Mouse (Mus musculus) kidney, embryonic 15.5 days (tissue): Measurements from ENCODE around the gene Olfr120. TPM values are rescaled to one million over a fixed set of nuclear protein-coding genes. Genes with fewer than 3 reads are reported as not detected.
"Not testable (repeated sequence)": the region's sequence is repeated elsewhere in the genome, so short reads cannot be mapped to it uniquely, and the experiment has no call there.

Experiments used
- ATAC-seq: fragments of 200-750 bp; cut with Nextera tagmentation; replicated peaks from 2 replicates; pipeline ENCODE4 v1.8.0; 2017; ENCODE audit warnings: moderate TSS enrichment; ENCODE audit not compliant: low FRiP score
- H3K27ac ChIP-seq: fragments of 300-500 bp; sonication (generic); 2 replicates; pipeline ENCODE4 v1.5.1; 2015; ENCODE audit warnings: mild to moderate bottlenecking, inconsistent platforms
- H3K27me3 ChIP-seq: fragments of 300-500 bp; sonication (generic); 2 replicates; pipeline ENCODE4 v1.6.1; 2015; ENCODE audit warnings: inconsistent platforms
- H3K36me3 ChIP-seq: fragments of 300-500 bp; sonication (generic); 2 replicates; pipeline ENCODE4 v1.6.1; 2015; ENCODE audit warnings: inconsistent platforms
- H3K4me1 ChIP-seq: fragments of 300-500 bp; sonication (generic); 2 replicates; pipeline ENCODE4 v1.6.1; 2015; ENCODE audit warnings: inconsistent platforms
- H3K4me2 ChIP-seq: fragments of 300-500 bp; sonication (generic); 2 replicates; pipeline ENCODE4 v1.6.1; 2015; ENCODE audit warnings: moderate library complexity, mild to moderate bottlenecking, inconsistent platforms
- H3K4me3 ChIP-seq: fragments of 300-500 bp; sonication (generic); replicated peaks from 2 replicates; pipeline ENCODE4 v1.5.1; 2015; ENCODE audit warnings: mild to moderate bottlenecking, inconsistent platforms
- H3K9ac ChIP-seq: fragments of 300-500 bp; sonication (generic); 2 replicates; pipeline ENCODE4 v1.6.1; 2015; ENCODE audit warnings: mild to moderate bottlenecking, inconsistent platforms
- H3K9me3 ChIP-seq: fragments of 300-500 bp; sonication (generic); replicated peaks from 2 replicates; pipeline ENCODE4 v1.6.1; 2016; ENCODE audit warnings: inconsistent platforms
- WGBS: fragments of 180-500 bp; shearing (Covaris S2); methylation state at CpG from one replicate; pipeline ENCODE4 v1.1.7; 2015; ENCODE audit warnings: mixed read lengths; 5-methylcytosine and 5-hydroxymethylcytosine counted together
- polyA plus RNA-seq: library from polyadenylated mRNA; unstranded; fragments of >200 nt; fragmentation: Nextera tagmentation; extraction: Ambion mirVana; gene quantifications from 2 replicates; pipeline ENCODE4 v1.2.1, GENCODE M21; 2015

Olfr120 gene
- polyA plus RNA-seq, result not detected in 2 replicates

DNA sequence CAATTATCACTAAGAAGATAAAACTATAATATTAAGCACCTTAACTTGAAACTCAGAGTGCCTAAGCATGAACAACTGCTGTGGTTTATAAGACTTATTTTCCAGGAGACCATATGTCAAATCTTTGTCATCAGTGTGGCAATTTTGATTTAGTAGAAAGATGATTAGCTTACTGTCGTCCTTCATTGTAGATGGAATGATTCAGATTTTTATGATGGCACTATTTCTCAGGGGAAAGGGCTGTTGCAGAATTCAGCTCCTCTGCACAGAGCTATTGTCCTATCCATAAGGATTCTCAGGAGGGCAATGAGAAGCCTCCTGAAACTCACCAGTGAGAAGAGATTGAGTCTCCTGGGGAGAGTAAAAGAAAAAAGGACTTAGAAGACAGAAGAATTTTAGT lies at the start of gene Olfr120:
Olfr120 (plus strand) TSS at position 301 of the 400 bp plus-strand sequence.
- no peaks in the 10 kb centered on the region for H3K36me3 ChIP-seq
- H3K9ac ChIP-seq, result no peak within 1 kb of the TSS
- H3K4me2 ChIP-seq, result no peak within 1 kb of the TSS
- ATAC-seq, result no peak
- no peaks in the 10 kb centered on the region for H3K4me1 ChIP-seq
- 75% methylated on average over 1 of the region's 1 CpGs for WGBS
- H3K27me3 ChIP-seq, result no peaks in the 10 kb centered on the region
- no peak within 1 kb of the TSS for H3K4me3 ChIP-seq
- H3K27ac ChIP-seq, result no peak within 1 kb of the TSS
- H3K9me3 ChIP-seq, result no peaks in the 10 kb centered on the region

DNA sequence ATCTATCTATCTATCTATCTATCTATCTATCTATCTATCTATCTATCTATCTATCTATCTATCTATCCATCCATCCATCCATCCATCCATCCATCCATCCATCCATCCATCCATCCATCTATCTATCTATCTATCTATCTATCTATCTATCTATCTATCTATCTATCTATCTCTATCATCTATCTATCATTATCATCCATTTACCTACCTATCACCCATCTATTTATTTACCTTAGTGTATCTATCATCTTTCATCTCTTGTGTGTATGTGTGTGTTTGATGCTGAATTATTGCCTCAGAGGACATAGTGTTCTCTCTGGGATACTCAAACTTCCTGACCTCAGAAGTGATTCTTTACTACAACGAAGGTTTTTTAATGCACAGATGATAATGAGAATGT lies 25.3 kb upstream of the Olfr120 start, which contains the start of gene Olfr119:
Olfr119 (plus strand) TSS at position 301 of the 400 bp plus-strand sequence.
- not testable (repeated sequence) for H3K9me3 ChIP-seq, H3K4me1 ChIP-seq, H3K9ac ChIP-seq, H3K4me2 ChIP-seq, H3K4me3 ChIP-seq, H3K27ac ChIP-seq, H3K27me3 ChIP-seq, H3K36me3 ChIP-seq, ATAC-seq
- WGBS, result 67% methylated on average over 1 of the region's 1 CpGs

DNA sequence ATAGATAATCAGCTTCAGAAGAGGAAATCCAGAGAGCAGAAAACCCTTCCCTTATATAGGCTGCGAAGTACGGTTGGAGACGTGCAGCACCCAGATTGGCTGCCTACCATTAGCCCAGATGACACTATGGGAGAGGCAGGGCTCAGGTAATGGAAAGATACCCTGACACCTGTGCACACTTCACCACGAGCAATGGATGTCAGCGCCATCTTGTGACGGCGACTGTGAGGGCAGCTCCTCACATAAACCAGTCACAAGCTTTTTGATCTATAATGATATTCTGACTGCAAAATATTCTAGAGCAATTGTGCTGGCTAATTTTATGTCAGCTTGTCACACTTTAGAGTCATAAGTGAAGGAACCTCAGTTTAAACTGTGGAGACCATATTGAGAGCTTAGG lies 16.5 kb downstream of the Olfr120 start:
- WGBS, result 52% methylated on average over 7 of the region's 7 CpGs
- Histone ChIP-seq H3K4me3 (no peak overlapping the region), H3K4me1 (no peaks in the 10 kb centered on the region), H3K4me2 (no peak overlapping the region), H3K27me3 (no peaks in the 10 kb centered on the region), H3K9me3 (no peaks in the 10 kb centered on the region), H3K27ac (no peak overlapping the region), H3K36me3 (no peaks in the 10 kb centered on the region), H3K9ac (no peak overlapping the region)
- ATAC-seq, result no peak

DNA sequence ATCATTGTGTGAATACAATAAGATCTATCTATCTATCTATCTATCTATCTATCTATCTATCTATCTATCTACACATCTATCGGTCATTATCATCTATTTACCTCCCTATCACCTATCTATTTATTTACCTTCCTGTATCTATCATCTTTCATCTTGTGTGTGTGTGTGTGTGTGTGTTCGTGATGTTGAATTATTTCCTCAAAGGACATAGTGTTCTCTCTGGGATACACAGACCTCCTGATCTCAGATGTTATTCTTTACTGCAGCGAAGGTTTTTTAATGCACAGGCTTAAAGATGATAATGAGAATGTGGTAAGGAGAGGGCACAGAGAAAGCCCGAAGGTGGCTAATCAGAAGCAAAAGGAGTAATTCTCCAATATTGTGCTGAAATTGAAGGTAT lies 46.7 kb downstream of the Olfr120 start, which contains the start of gene Olfr122:
Olfr122 (plus strand) TSS at position 301 of the 400 bp plus-strand sequence.
- 89% methylated on average over 4 of the region's 4 CpGs for WGBS
- Histone ChIP-seq H3K27ac (no peak within 1 kb of the TSS), H3K9ac (no peak within 1 kb of the TSS)

More for the DNA sequence above, 46.7 kb downstream of the Olfr120 start, which contains the start of gene Olfr122:
- ATAC-seq, result no peak
- H3K9me3 ChIP-seq, result 0 out of 2 replicates have a peak, but pooled peaks cover 3% of the 10 kb centered on the region
- no peaks in the 10 kb centered on the region for H3K36me3 ChIP-seq
- H3K27me3 ChIP-seq, result no peaks in the 10 kb centered on the region
- no peaks in the 10 kb centered on the region for H3K4me1 ChIP-seq
- no peak within 1 kb of the TSS for H3K4me3 ChIP-seq
- H3K4me2 ChIP-seq, result no peak within 1 kb of the TSS

Other genes with a start within 250 kb of the Olfr120 start
- not detected in 2 replicates for gene H2-M2, start 238.3 kb upstream of the Olfr120 start, polyA plus RNA-seq
- gene Olfr110, start 229.3 kb upstream of the Olfr120 start, polyA plus RNA-seq, result not detected in 2 replicates
- gene Olfr111, start 213.8 kb upstream of the Olfr120 start, polyA plus RNA-seq, result not detected in 2 replicates
- gene Olfr112, start 152.4 kb upstream of the Olfr120 start, polyA plus RNA-seq, result not detected in 2 replicates
- gene Olfr113, start 144.1 kb upstream of the Olfr120 start, polyA plus RNA-seq, result not detected in 2 replicates
- not detected in 2 replicates for gene Olfr114, start 129.1 kb upstream of the Olfr120 start, polyA plus RNA-seq
- gene Olfr115, start 94.7 kb upstream of the Olfr120 start, polyA plus RNA-seq, result not detected in 2 replicates
- gene Olfr116, start 94.6 kb upstream of the Olfr120 start, polyA plus RNA-seq, result not detected in 2 replicates
- gene Olfr117, start 58.0 kb upstream of the Olfr120 start, polyA plus RNA-seq, result not detected in 2 replicates
- not detected in 2 replicates for gene Olfr118, start 54.8 kb upstream of the Olfr120 start, polyA plus RNA-seq
- not detected in 2 replicates for gene Olfr119, start 25.2 kb upstream of the Olfr120 start, polyA plus RNA-seq
- not detected in 2 replicates for gene Olfr121, start 27.0 kb downstream of the Olfr120 start, polyA plus RNA-seq
- not detected in 2 replicates for gene Olfr122, start 46.8 kb downstream of the Olfr120 start, polyA plus RNA-seq
- not detected in 2 replicates for gene Olfr123, start 71.7 kb downstream of the Olfr120 start, polyA plus RNA-seq
- gene Olfr124, start 78.1 kb downstream of the Olfr120 start, polyA plus RNA-seq, result not detected in 2 replicates
- gene Olfr125, start 111.1 kb downstream of the Olfr120 start, polyA plus RNA-seq, result not detected in 2 replicates
- gene Olfr126, start 125.7 kb downstream of the Olfr120 start, polyA plus RNA-seq, result not detected in 2 replicates
- not detected in 2 replicates for gene Olfr127, start 178.6 kb downstream of the Olfr120 start, polyA plus RNA-seq
- gene Olfr128, start 198.7 kb downstream of the Olfr120 start, polyA plus RNA-seq, result not detected in 2 replicates
- not detected in 2 replicates for gene Olfr761, start 231.3 kb downstream of the Olfr120 start, polyA plus RNA-seq